Mouse (Mus musculus): Measurements from ENCODE around the gene Pcdh7. TPM values are rescaled to one million over a fixed set of nuclear protein-coding genes. Genes with fewer than 3 reads are reported as not detected.
A peak's percentile ranks its signal among the peaks of the same experiment; 100 is the strongest.

Pcdh7 gene
- polyA plus RNA-seq, 2 experiments, result 0.34 to 0.64 TPM

GRCm38 (mm10) chr5:57778093-57778492, 60.3 kb downstream of the Pcdh7 start:
- ATAC-seq (ENCODE audit: insufficient read depth) (no peak), DNase-seq (ENCODE audit: low read depth in 3 of 3, low spot score in 3 of 3) (no peak)
- 56% methylated on average over 3 of the region's 3 CpGs for WGBS (ENCODE audit: insufficient replicate concordance)
- Histone ChIP-seq H3K4me2 (ENCODE audit: low read depth) (no peak overlapping the region), H3K27me3 (ENCODE audit: control insufficient read depth, insufficient read depth, low read length) (no peaks in the 10 kb centered on the region), H3K9me3 (ENCODE audit: control insufficient read depth, low read length) (no peaks in the 10 kb centered on the region), H3K36me3 (replicated peaks; ENCODE audit: control insufficient read depth, insufficient read depth, low read depth) (no peaks in the 10 kb centered on the region), H3K27ac (no peak overlapping the region), H3K4me1 (replicated peaks; ENCODE audit: control insufficient read depth in 2 of 2, insufficient read depth in 2 of 2, low read length in 1 of 2) (peaks cover 14 to 26% of the 10 kb centered on the region in 2 experiments), H3K9ac (replicated peaks) (no peak overlapping the region), H3K4me3 (ENCODE audit: insufficient read depth in 1 of 2, low read depth in 2 of 2, low read length in 2 of 2) (no peak overlapping the region)
- no peak for TF ChIP-seq CTCF (IDR thresholded peaks at IDR 0.05; ENCODE audit: low read depth)

- Histone ChIP-seq H3K9me3 (ENCODE audit: control insufficient read depth, low read length) (no peaks in the 10 kb centered on the region), H3K36me3 (replicated peaks; ENCODE audit: control insufficient read depth, insufficient read depth, low read depth) (no peaks in the 10 kb centered on the region), H3K4me3 (ENCODE audit: insufficient read depth in 1 of 2, low read depth in 2 of 2, low read length in 2 of 2) (no peak overlapping the region), H3K27me3 (ENCODE audit: control insufficient read depth, insufficient read depth, low read length) (no peaks in the 10 kb centered on the region), H3K27ac (no peak overlapping the region), H3K4me1 (replicated peaks; ENCODE audit: control insufficient read depth in 2 of 2, insufficient read depth in 2 of 2, low read length in 1 of 2) (peaks cover 14 to 25% of the 10 kb centered on the region in 2 experiments), H3K9ac (replicated peaks) (no peak overlapping the region), H3K4me2 (ENCODE audit: low read depth) (no peak overlapping the region)
- no peak for TF ChIP-seq CTCF (IDR thresholded peaks at IDR 0.05; ENCODE audit: low read depth)
- TF ChIP-seq EP300 (IDR thresholded peaks at IDR 0.05; ENCODE audit: low read depth), result no peak
- DNase-seq (ENCODE audit: low read depth in 3 of 3, low spot score in 3 of 3) (no peak), ATAC-seq (ENCODE audit: insufficient read depth) (no peak)
Measured at GRCm38 (mm10) chr5:57779951-57780350, 62.2 kb downstream of the Pcdh7 start.

- 35% methylated on average over 4 of the region's 4 CpGs for WGBS (ENCODE audit: insufficient replicate concordance)
- no peaks in the 10 kb centered on the region for H3K9me3 ChIP-seq (ENCODE audit: control insufficient read depth, low read length)
- H3K4me3 ChIP-seq (ENCODE audit: insufficient read depth in 1 of 2, low read depth in 2 of 2, low read length in 2 of 2), result no peak overlapping the region
- DNase-seq (ENCODE audit: low read depth in 3 of 3, low spot score in 3 of 3), result no peak
- H3K9ac ChIP-seq (replicated peaks), result no peak overlapping the region
- H3K36me3 ChIP-seq (replicated peaks; ENCODE audit: control insufficient read depth, insufficient read depth, low read depth), result no peaks in the 10 kb centered on the region
- no peak for TF ChIP-seq CTCF (IDR thresholded peaks at IDR 0.05; ENCODE audit: low read depth)
- TF ChIP-seq EP300 (IDR thresholded peaks at IDR 0.05; ENCODE audit: low read depth), result no peak
- no peaks in the 10 kb centered on the region for H3K27me3 ChIP-seq (ENCODE audit: control insufficient read depth, insufficient read depth, low read length)
- no peak overlapping the region for H3K4me2 ChIP-seq (ENCODE audit: low read depth)
- H3K27ac ChIP-seq, result peak overlapping the region; percentile 6; the same call in 1 of the 2 replicates
- H3K4me1 ChIP-seq (replicated peaks; ENCODE audit: control insufficient read depth in 2 of 2, insufficient read depth in 2 of 2, low read length in 1 of 2), result peaks cover 14 to 25% of the 10 kb centered on the region in 2 experiments
- ATAC-seq (ENCODE audit: insufficient read depth), result no peak
Measured at GRCm38 (mm10) chr5:57780574-57780973, 62.8 kb downstream of the Pcdh7 start.

GRCm38 (mm10) chr5:57781950-57782349, 64.2 kb downstream of the Pcdh7 start:
- Histone ChIP-seq H3K9ac (replicated peaks) (no peak overlapping the region), H3K27me3 (ENCODE audit: control insufficient read depth, insufficient read depth, low read length) (no peaks in the 10 kb centered on the region), H3K27ac (peak overlapping the region; percentile 84), H3K4me3 (ENCODE audit: insufficient read depth in 1 of 2, low read depth in 2 of 2, low read length in 2 of 2) (no peak overlapping the region), H3K9me3 (ENCODE audit: control insufficient read depth, low read length) (no peaks in the 10 kb centered on the region), H3K4me1 (replicated peaks; ENCODE audit: control insufficient read depth in 2 of 2, insufficient read depth in 2 of 2, low read length in 1 of 2) (peaks cover 14 to 25% of the 10 kb centered on the region in 2 experiments), H3K36me3 (replicated peaks; ENCODE audit: control insufficient read depth, insufficient read depth, low read depth) (no peaks in the 10 kb centered on the region), H3K4me2 (ENCODE audit: low read depth) (peak overlapping the region; percentile 62)
- peak; percentile 77 to 81 (median 79) for DNase-seq (ENCODE audit: low read depth in 3 of 3, low spot score in 3 of 3)
- WGBS (ENCODE audit: insufficient replicate concordance), result 11% methylated on average over 5 of the region's 5 CpGs
- peak; percentile 98 for TF ChIP-seq EP300 (IDR thresholded peaks at IDR 0.05; ENCODE audit: low read depth)
- TF ChIP-seq CTCF (IDR thresholded peaks at IDR 0.05; ENCODE audit: low read depth), result no peak
- peak; percentile 99 for ATAC-seq (ENCODE audit: insufficient read depth)

GRCm38 (mm10) chr5:57782546-57782945, 64.8 kb downstream of the Pcdh7 start:
- ATAC-seq (ENCODE audit: insufficient read depth) (no peak), DNase-seq (ENCODE audit: low read depth in 3 of 3, low spot score in 3 of 3) (no peak)
- peak overlapping the region; percentile 6; the same call in 1 of the 2 replicates for H3K27ac ChIP-seq
- no peaks in the 10 kb centered on the region for H3K36me3 ChIP-seq (replicated peaks; ENCODE audit: control insufficient read depth, insufficient read depth, low read depth)
- no peaks in the 10 kb centered on the region for H3K9me3 ChIP-seq (ENCODE audit: control insufficient read depth, low read length)
- H3K4me1 ChIP-seq (replicated peaks; ENCODE audit: control insufficient read depth in 2 of 2, insufficient read depth in 2 of 2, low read length in 1 of 2), result peaks cover 14 to 25% of the 10 kb centered on the region in 2 experiments
- no peak for TF ChIP-seq CTCF (IDR thresholded peaks at IDR 0.05; ENCODE audit: low read depth)
- no peak for TF ChIP-seq EP300 (IDR thresholded peaks at IDR 0.05; ENCODE audit: low read depth)
- H3K27me3 ChIP-seq (ENCODE audit: control insufficient read depth, insufficient read depth, low read length), result no peaks in the 10 kb centered on the region
- H3K4me2 ChIP-seq (ENCODE audit: low read depth), result no peak overlapping the region
- 9% methylated on average over 3 of the region's 3 CpGs for WGBS (ENCODE audit: insufficient replicate concordance)
- no peak overlapping the region for H3K9ac ChIP-seq (replicated peaks)
- no peak overlapping the region for H3K4me3 ChIP-seq (ENCODE audit: insufficient read depth in 1 of 2, low read depth in 2 of 2, low read length in 2 of 2)

All from liver, embryonic 14.5 days (tissue).